Mouse (Mus musculus): ENCODE results near the gene Prss54. TPM values are rescaled to one million over a fixed set of nuclear protein-coding genes. Genes with fewer than 3 reads are reported as not detected.

Gene Prss54
- polyA plus RNA-seq, 1 experiment from 2014 or later: not detected

DNA sequence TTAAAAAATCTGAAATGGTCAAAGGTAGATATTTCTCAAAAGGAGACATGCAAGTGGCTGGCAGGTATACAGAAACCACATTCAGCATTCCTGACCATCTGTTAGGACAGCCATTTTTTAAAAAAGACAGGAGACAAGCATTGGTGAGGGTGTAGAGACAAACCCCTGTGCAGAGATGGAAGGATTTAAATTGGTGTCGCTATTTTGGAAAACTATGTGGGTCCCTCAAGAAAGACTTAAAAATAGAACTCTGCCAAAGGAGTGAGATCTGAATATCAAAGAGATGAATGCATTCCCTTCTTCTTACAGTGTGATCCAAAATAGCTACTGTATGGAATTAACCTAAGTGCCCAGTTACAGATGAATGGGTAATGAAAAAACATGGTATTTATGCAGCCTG is 11.2 kb upstream of the Prss54 start:
- Histone ChIP-seq H3K4me1 (replicated peaks; ENCODE audit: control insufficient read depth, insufficient read depth) (no peaks in the 10 kb centered on the region), H3K4me3 (ENCODE audit: low read depth, low read length) (no peak overlapping the region), H3K9ac (ENCODE audit: low read length) (no peak overlapping the region), H3K9me3 (ENCODE audit: control insufficient read depth, low read length) (no peaks in the 10 kb centered on the region), H3K4me2 (replicated peaks; ENCODE audit: low read depth) (no peak overlapping the region), H3K36me3 (ENCODE audit: control insufficient read depth, insufficient read depth, low read length) (no peaks in the 10 kb centered on the region), H3K27me3 (ENCODE audit: control insufficient read depth, insufficient read depth, low read length) (no peaks in the 10 kb centered on the region), H3K27ac (replicated peaks) (no peak overlapping the region)
- DNase-seq (ENCODE audit: low spot score) (no peak), ATAC-seq (ENCODE audit: low FRiP score, low TSS enrichment) (no peak)
- TF ChIP-seq EP300 (optimal IDR thresholded peaks at IDR 0.05) (no peak), CTCF (IDR thresholded peaks at IDR 0.05; ENCODE audit: low read depth) (no peak)
- WGBS: 88% methylated on average over 1 of the region's 1 CpGs

DNA sequence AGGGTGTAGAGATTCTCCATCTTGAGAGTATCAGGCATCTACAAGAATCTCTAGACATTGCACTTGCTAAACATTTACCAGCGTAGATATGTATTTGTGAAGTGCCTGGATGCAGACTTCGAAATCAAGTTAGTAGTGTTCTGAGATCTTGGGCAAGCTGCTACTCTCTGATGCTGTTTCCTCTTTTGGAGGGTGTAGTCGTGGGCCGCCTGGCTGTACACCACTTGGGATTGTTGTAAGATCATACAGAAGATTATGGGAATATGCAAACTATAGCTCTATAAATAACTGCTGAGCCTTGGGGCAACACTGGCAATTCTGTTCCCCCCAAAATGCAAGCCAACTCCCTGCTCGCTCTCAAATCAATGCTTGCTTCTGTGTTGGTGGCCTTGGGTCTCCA is 3.0 kb downstream of the Prss54 start:
- Histone ChIP-seq H3K9me3 (ENCODE audit: control insufficient read depth, low read length) (no peaks in the 10 kb centered on the region), H3K36me3 (ENCODE audit: control insufficient read depth, insufficient read depth, low read length) (no peaks in the 10 kb centered on the region), H3K4me3 (ENCODE audit: low read depth, low read length) (no peak overlapping the region), H3K4me1 (replicated peaks; ENCODE audit: control insufficient read depth, insufficient read depth) (no peaks in the 10 kb centered on the region), H3K4me2 (replicated peaks; ENCODE audit: low read depth) (no peak overlapping the region), H3K27me3 (ENCODE audit: control insufficient read depth, insufficient read depth, low read length) (no peaks in the 10 kb centered on the region), H3K9ac (ENCODE audit: low read length) (no peak overlapping the region), H3K27ac (replicated peaks) (no peak overlapping the region)
- DNase-seq (ENCODE audit: low spot score) (no peak), ATAC-seq (ENCODE audit: low FRiP score, low TSS enrichment) (no peak)
- 84% methylated on average over 5 of the region's 5 CpGs for WGBS
- TF ChIP-seq CTCF (IDR thresholded peaks at IDR 0.05; ENCODE audit: low read depth) (no peak), EP300 (optimal IDR thresholded peaks at IDR 0.05) (no peak)

DNA sequence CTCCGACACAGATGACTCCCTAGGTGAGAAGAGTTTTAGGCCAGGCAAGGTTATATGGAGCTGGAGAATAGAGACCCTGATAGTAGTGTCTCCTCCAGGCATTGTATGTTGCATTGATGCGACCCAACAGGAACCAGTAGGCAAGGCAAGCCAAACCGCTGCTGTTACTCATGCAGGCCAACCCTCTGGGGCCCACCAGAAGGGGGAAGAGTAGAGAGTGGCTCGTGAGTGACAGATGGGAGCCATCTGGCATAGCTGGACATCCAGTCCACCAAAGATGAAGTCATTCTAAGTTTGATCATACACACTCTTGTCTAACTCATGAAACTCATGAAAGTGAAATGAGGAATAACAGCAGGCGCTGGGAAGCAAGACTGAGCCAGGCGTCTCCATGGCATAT is 9.3 kb downstream of the Prss54 start:
- WGBS: 77% methylated on average over 6 of the region's 6 CpGs
- no peak for TF ChIP-seq EP300 (optimal IDR thresholded peaks at IDR 0.05)
- no peak for TF ChIP-seq CTCF (IDR thresholded peaks at IDR 0.05; ENCODE audit: low read depth)
- no peaks in the 10 kb centered on the region for H3K4me1 ChIP-seq (replicated peaks; ENCODE audit: control insufficient read depth, insufficient read depth)
- ATAC-seq (ENCODE audit: low FRiP score, low TSS enrichment) (no peak), DNase-seq (ENCODE audit: low spot score) (no peak)
- H3K27ac ChIP-seq (replicated peaks): no peak overlapping the region
- H3K27me3 ChIP-seq (ENCODE audit: control insufficient read depth, insufficient read depth, low read length): no peaks in the 10 kb centered on the region
- no peak overlapping the region for H3K4me2 ChIP-seq (replicated peaks; ENCODE audit: low read depth)
- H3K4me3 ChIP-seq (ENCODE audit: low read depth, low read length): no peak overlapping the region
- H3K9ac ChIP-seq (ENCODE audit: low read length): no peak overlapping the region
- H3K36me3 ChIP-seq (ENCODE audit: control insufficient read depth, insufficient read depth, low read length): no peaks in the 10 kb centered on the region
- H3K9me3 ChIP-seq (ENCODE audit: control insufficient read depth, low read length): no peaks in the 10 kb centered on the region

DNA sequence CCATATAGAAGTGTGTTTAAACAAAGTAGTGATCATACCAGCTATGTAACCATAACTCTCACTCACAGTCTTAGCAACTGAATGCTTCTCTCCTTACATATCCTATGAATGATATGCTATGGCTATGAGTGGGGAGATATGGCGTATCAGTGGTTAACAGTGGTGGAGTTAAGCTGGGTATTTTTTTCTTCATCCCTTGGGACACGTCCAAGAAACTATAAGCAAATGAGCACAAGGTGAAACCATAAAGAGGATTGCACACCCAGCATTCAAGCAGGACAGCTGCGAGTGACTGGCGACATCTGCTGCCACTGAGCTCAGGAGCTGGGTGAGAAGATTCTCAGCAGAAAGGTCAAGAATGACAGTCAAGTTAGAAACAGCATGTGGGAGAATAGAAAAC is 9.9 kb downstream of the Prss54 start:
- ATAC-seq (ENCODE audit: low FRiP score, low TSS enrichment): no peak
- H3K4me1 ChIP-seq (replicated peaks; ENCODE audit: control insufficient read depth, insufficient read depth): no peaks in the 10 kb centered on the region
- no peaks in the 10 kb centered on the region for H3K27me3 ChIP-seq (ENCODE audit: control insufficient read depth, insufficient read depth, low read length)
- H3K4me3 ChIP-seq (ENCODE audit: low read depth, low read length): no peak overlapping the region
- H3K27ac ChIP-seq (replicated peaks): no peak overlapping the region
- no peak for TF ChIP-seq EP300 (optimal IDR thresholded peaks at IDR 0.05)
- no peak for TF ChIP-seq CTCF (IDR thresholded peaks at IDR 0.05; ENCODE audit: low read depth)
- DNase-seq (ENCODE audit: low spot score): no peak
- no peaks in the 10 kb centered on the region for H3K36me3 ChIP-seq (ENCODE audit: control insufficient read depth, insufficient read depth, low read length)
- H3K9ac ChIP-seq (ENCODE audit: low read length): no peak overlapping the region
- 42% methylated on average over 4 of the region's 4 CpGs for WGBS
- no peaks in the 10 kb centered on the region for H3K9me3 ChIP-seq (ENCODE audit: control insufficient read depth, low read length)
- H3K4me2 ChIP-seq (replicated peaks; ENCODE audit: low read depth): no peak overlapping the region

DNA sequence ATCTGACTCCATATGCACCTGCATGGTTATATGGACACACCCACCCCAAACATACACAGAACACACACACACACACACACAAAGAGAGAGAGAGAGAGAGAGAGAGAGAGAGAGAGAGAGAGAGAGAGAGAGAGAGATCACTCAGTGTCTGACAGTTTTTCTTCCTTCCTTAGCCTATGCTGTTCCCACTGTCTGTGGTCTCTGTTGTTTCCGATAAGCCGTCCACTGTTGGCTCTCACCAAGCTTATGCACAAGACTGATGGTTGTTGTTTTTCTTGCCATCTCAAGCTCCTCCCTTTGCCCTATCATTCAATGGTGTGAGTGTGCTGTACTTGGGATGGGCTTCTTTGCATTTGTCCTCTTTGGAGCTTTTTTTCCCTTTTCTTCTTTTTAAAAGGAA is 20.2 kb downstream of the Prss54 start:
- Histone ChIP-seq H3K9ac (ENCODE audit: low read length) (no peak overlapping the region), H3K4me1 (replicated peaks; ENCODE audit: control insufficient read depth, insufficient read depth) (no peaks in the 10 kb centered on the region), H3K4me2 (replicated peaks; ENCODE audit: low read depth) (no peak overlapping the region), H3K27ac (replicated peaks) (no peak overlapping the region), H3K4me3 (ENCODE audit: low read depth, low read length) (no peak overlapping the region), H3K36me3 (ENCODE audit: control insufficient read depth, insufficient read depth, low read length) (no peaks in the 10 kb centered on the region), H3K9me3 (ENCODE audit: control insufficient read depth, low read length) (no peaks in the 10 kb centered on the region), H3K27me3 (ENCODE audit: control insufficient read depth, insufficient read depth, low read length) (no peaks in the 10 kb centered on the region)
- ATAC-seq (ENCODE audit: low FRiP score, low TSS enrichment) (no peak), DNase-seq (ENCODE audit: low spot score) (no peak)
- TF ChIP-seq CTCF (IDR thresholded peaks at IDR 0.05; ENCODE audit: low read depth) (no peak), EP300 (optimal IDR thresholded peaks at IDR 0.05) (no peak)
- WGBS: 88% methylated on average over 2 of the region's 2 CpGs

DNA sequence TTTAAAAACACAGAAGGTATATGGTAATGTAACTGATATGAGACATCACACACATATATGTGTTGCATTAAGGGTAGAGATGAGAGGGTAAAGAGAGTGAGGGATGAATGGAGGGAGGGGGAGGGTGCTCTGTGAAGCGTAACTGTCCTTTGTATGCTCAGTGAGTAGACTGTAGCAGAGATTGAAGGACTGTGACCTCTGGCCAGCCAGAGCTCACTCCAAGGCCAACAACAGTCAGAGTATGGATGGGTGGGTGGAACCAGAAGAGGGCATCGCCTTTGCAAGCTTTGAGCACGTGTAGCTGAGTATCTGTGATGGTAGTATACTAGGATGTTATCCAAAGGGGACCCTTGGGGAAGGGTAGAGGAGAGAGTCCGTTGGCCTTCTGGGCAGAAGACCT is 24.6 kb downstream of the Prss54 start:
- no peaks in the 10 kb centered on the region for H3K9me3 ChIP-seq (ENCODE audit: control insufficient read depth, low read length)
- TF ChIP-seq CTCF (IDR thresholded peaks at IDR 0.05; ENCODE audit: low read depth): no peak
- TF ChIP-seq EP300 (optimal IDR thresholded peaks at IDR 0.05): no peak
- H3K9ac ChIP-seq (ENCODE audit: low read length): no peak overlapping the region
- no peak overlapping the region for H3K4me3 ChIP-seq (ENCODE audit: low read depth, low read length)
- H3K27ac ChIP-seq (replicated peaks): no peak overlapping the region
- no peak for ATAC-seq (ENCODE audit: low FRiP score, low TSS enrichment)
- H3K27me3 ChIP-seq (ENCODE audit: control insufficient read depth, insufficient read depth, low read length): no peaks in the 10 kb centered on the region
- H3K36me3 ChIP-seq (ENCODE audit: control insufficient read depth, insufficient read depth, low read length): no peaks in the 10 kb centered on the region
- DNase-seq (ENCODE audit: low spot score): no peak
- H3K4me1 ChIP-seq (replicated peaks; ENCODE audit: control insufficient read depth, insufficient read depth): no peaks in the 10 kb centered on the region
- H3K4me2 ChIP-seq (replicated peaks; ENCODE audit: low read depth): no peak overlapping the region
- 72% methylated on average over 4 of the region's 4 CpGs for WGBS

Data from stomach, postnatal 0 days (tissue).